Mouse (Mus musculus) spleen, adult 2 months (tissue): ENCODE results near the gene Zfp119a. TPM values are rescaled to one million over a fixed set of nuclear protein-coding genes. Genes with fewer than 3 reads are reported as not detected.
A peak's percentile ranks its signal among the peaks of the same experiment; 100 is the strongest.
"Not testable (repeated sequence)": the region's sequence is repeated elsewhere in the genome, so short reads cannot be mapped to it uniquely, and the experiment has no call there.

Experiments used
- DNase-seq, 2 experiments: peaks; one replicate each; pipeline versions ENCODE4 v3.0.0 to v3.0.0-alpha.2; 2012 to 2021; ENCODE audit warnings: low spot score in 2 of 2, low read depth in 1 of 2
- H3K27ac ChIP-seq: fragments of 200-500 bp; 2 replicates; pipeline ENCODE4 v1.5.1; 2012; ENCODE audit warnings: low read length, inconsistent platforms; ENCODE audit not compliant: insufficient read depth
- H3K27me3 ChIP-seq: fragments of 200-500 bp; 2 replicates; pipeline ENCODE4 v1.6.1; 2012; ENCODE audit warnings: mild to moderate bottlenecking, moderate library complexity, low read length, inconsistent platforms; ENCODE audit not compliant: control insufficient read depth, insufficient read depth
- H3K36me3 ChIP-seq: fragments of 200-500 bp; 2 replicates; pipeline ENCODE4 v1.6.1; 2012; ENCODE audit warnings: mild to moderate bottlenecking, low read length, inconsistent platforms; ENCODE audit not compliant: control insufficient read depth, insufficient read depth
- H3K4me1 ChIP-seq: fragments of 200-500 bp; 2 replicates; pipeline ENCODE4 v1.6.1; 2011; ENCODE audit warnings: inconsistent platforms; ENCODE audit not compliant: control insufficient read depth, insufficient read depth, insufficient read length
- H3K4me3 ChIP-seq: fragments of 200-500 bp; 2 replicates; pipeline ENCODE4 v1.5.1; 2011; ENCODE audit warnings: mild to moderate bottlenecking, inconsistent platforms; ENCODE audit not compliant: insufficient read depth, insufficient read length; ENCODE audit errors: extremely low read depth
- CTCF ChIP-seq: fragments of 200-500 bp; IDR thresholded peaks from 2 replicates; pipeline ENCODE4 v1.5.1; 2011; ENCODE audit warnings: mild to moderate bottlenecking, inconsistent platforms; ENCODE audit not compliant: insufficient read depth, insufficient read length, insufficient replicate concordance; ENCODE audit errors: extremely low read depth
- POLR2A ChIP-seq: fragments of 200-500 bp; IDR thresholded peaks from 2 replicates; pipeline ENCODE4 v1.6.1; 2011; ENCODE audit warnings: low read depth, low read length, inconsistent platforms
- WGBS: fragments of 180-500 bp; shearing (Covaris S2); methylation state at CpG from one replicate; pipeline ENCODE4 v1.1.7; 2018; 5-methylcytosine and 5-hydroxymethylcytosine counted together
- polyA plus RNA-seq: library from polyadenylated mRNA; depleted of rRNA; stranded (reverse); fragments of >200 nt; gene quantifications from 2 replicates; pipeline ENCODE4 v1.2.3, GENCODE M21; 2012; rRNA removed

Gene Zfp119a
- 0.18 and 0.33 TPM in 2 replicates for polyA plus RNA-seq

GRCm38 (mm10) chr17:55878636-55879369, at the start of gene Zfp119a:
Gene Zfp119a (minus strand): TSS chr17:55878930.
- H3K27me3 ChIP-seq, H3K36me3 ChIP-seq, H3K4me1 ChIP-seq: not testable (repeated sequence)
- Histone ChIP-seq H3K4me3 (peak within 1 kb of the TSS; percentile 71), H3K27ac (peak within 1 kb of the TSS; percentile 82)
- TF ChIP-seq POLR2A, result peak; percentile 41; the same call in 1 of the 2 replicates
- 0% methylated on average over 20 of the region's 53 CpGs for WGBS
- peak; percentile 63 to 69 for DNase-seq

DNA sequence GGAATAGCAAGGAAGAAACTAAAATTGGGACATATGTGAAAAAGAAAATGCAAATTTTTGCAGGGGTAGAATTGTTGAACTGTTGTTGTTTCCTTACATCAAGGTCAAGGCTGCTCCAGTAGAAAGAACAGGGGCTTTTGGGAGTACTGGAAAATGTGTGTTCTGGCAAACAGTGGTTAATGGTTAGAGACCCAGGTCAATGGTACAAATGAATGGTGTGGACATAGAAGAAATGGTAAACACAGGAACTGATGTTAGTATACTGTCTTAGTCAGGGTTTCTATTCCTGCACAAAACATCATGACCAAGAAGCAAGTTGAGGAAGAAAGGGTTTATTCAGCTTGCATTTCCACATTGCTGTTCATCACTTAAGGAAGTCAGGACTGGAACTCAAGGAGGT, 27.9 kb upstream of the Zfp119a start:
- Histone ChIP-seq H3K4me3 (no peak overlapping the region), H3K27me3 (no peaks in the 10 kb centered on the region), H3K36me3 (no peaks in the 10 kb centered on the region), H3K27ac (no peak overlapping the region), H3K4me1 (no peaks in the 10 kb centered on the region)
- no peak for DNase-seq
- TF ChIP-seq CTCF, result no peak
- no peak for TF ChIP-seq POLR2A

GRCm38 (mm10) chr17:55904131-55904530, 25.4 kb upstream of the Zfp119a start:
- H3K27me3 ChIP-seq, result no peaks in the 10 kb centered on the region
- no peak for TF ChIP-seq POLR2A
- no peak for TF ChIP-seq CTCF
- no peak overlapping the region for H3K27ac ChIP-seq
- H3K4me1 ChIP-seq, result no peaks in the 10 kb centered on the region
- DNase-seq, result no peak
- no peaks in the 10 kb centered on the region for H3K36me3 ChIP-seq
- 79% methylated on average over 6 of the region's 6 CpGs for WGBS
- no peak overlapping the region for H3K4me3 ChIP-seq

- WGBS, result 95% methylated on average over 1 of the region's 1 CpGs
- no peak overlapping the region for H3K27ac ChIP-seq
- TF ChIP-seq CTCF (no peak), POLR2A (no peak)
- H3K4me1 ChIP-seq, result no peaks in the 10 kb centered on the region
- DNase-seq, result no peak
- H3K4me3 ChIP-seq, result no peak overlapping the region
- no peaks in the 10 kb centered on the region for H3K27me3 ChIP-seq
- H3K36me3 ChIP-seq, result no peaks in the 10 kb centered on the region; the same call in 1 of the 2 replicates
Measured at GRCm38 (mm10) chr17:55903687-55904086, 25.0 kb upstream of the Zfp119a start.

- 43% methylated on average over 2 of the region's 2 CpGs for whole genome bisulfite sequencing
- no peak for DNase-seq
- Histone ChIP-seq H3K4me1 (no peaks in the 10 kb centered on the region), H3K27ac (no peak overlapping the region), H3K36me3 (no peaks in the 10 kb centered on the region; the same call in 1 of the 2 replicates), H3K4me3 (no peak overlapping the region), H3K27me3 (no peaks in the 10 kb centered on the region)
- TF ChIP-seq CTCF (no peak), POLR2A (no peak)
Measured at GRCm38 (mm10) chr17:55903087-55903486, 24.4 kb upstream of the Zfp119a start.

GRCm38 (mm10) chr17:55892406-55892955, 13.8 kb upstream of the Zfp119a start:
- not testable (repeated sequence) for H3K36me3 ChIP-seq, H3K4me1 ChIP-seq, DNase-seq, H3K27me3 ChIP-seq
- Histone ChIP-seq H3K4me3 (peak overlapping the region; percentile 57), H3K27ac (peak overlapping the region; percentile 83)
- WGBS, result 4% methylated on average over 7 of the region's 8 CpGs

DNA sequence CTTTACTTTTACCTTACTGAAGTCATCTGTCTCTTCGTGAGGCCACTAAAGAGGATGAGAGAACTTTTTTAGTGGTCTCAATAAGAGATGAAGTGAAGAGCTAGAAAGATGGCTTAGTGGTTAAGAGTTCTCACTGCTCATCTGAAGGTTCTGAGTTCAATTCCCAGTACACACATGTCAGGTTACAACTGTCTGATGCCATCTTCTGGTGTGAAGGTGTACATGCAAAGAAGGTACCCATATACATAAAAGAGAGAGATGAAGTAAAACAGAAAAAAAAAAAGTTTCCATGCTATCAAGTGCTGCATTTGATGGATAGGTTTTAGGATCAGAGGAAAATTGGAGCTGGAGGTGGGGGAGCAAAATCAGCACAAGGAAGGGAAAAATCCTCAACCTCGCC, 6.2 kb upstream of the Zfp119a start:
- Histone ChIP-seq H3K27ac (no peak overlapping the region), H3K4me3 (no peak overlapping the region), H3K36me3 (no peaks in the 10 kb centered on the region), H3K4me1 (no peaks in the 10 kb centered on the region), H3K27me3 (peaks cover 1% of the 10 kb centered on the region; the same call in 1 of the 2 replicates)
- WGBS, result 67% methylated on average over 2 of the region's 2 CpGs
- no peak for DNase-seq
- TF ChIP-seq CTCF, result no peak
- no peak for TF ChIP-seq POLR2A
